Mouse (Mus musculus) cerebellum, adult 2 months (tissue): ENCODE measurements around the gene Ptpn9. TPM values are rescaled to one million over a fixed set of nuclear protein-coding genes. Genes with fewer than 3 reads are reported as not detected.
"Not testable (repeated sequence)": the region's sequence is repeated elsewhere in the genome, so short reads cannot be mapped to it uniquely, and the experiment has no call there.

Source experiments
- DNase-seq, 2 experiments: peaks; one replicate each; pipeline ENCODE4 v3.0.0; 2021
- H3K27ac ChIP-seq: fragments of 200-500 bp; 2 replicates; pipeline ENCODE4 v1.5.1; 2012; ENCODE audit warnings: low read length, control low read depth, inconsistent platforms; ENCODE audit not compliant: insufficient read depth
- H3K27me3 ChIP-seq: fragments of 200-500 bp; 2 replicates; pipeline ENCODE4 v1.6.1; 2012; ENCODE audit warnings: inconsistent platforms, mild to moderate bottlenecking, low read length, moderate library complexity; ENCODE audit not compliant: control insufficient read depth, insufficient read depth
- H3K4me1 ChIP-seq: fragments of 200-500 bp; 2 replicates; pipeline ENCODE4 v1.6.1; 2011; ENCODE audit warnings: low read length; ENCODE audit not compliant: control insufficient read depth, insufficient read depth
- H3K4me3 ChIP-seq: fragments of 200-500 bp; replicated peaks from 2 replicates; pipeline ENCODE3; 2011; ENCODE audit warnings: mild to moderate bottlenecking, low read depth, low read length, control low read depth; ENCODE audit not compliant: insufficient read depth
- CTCF ChIP-seq: fragments of 200-500 bp; IDR thresholded peaks from 2 replicates; pipeline ENCODE4 v1.5.1; 2011; ENCODE audit warnings: low read depth, mild to moderate bottlenecking, control low read depth, low read length, moderate library complexity, borderline replicate concordance; ENCODE audit not compliant: insufficient read depth
- POLR2A ChIP-seq: fragments of 200-500 bp; IDR thresholded peaks from 2 replicates; pipeline ENCODE4 v1.6.1; 2011; ENCODE audit warnings: low read length, control low read depth, borderline replicate concordance; ENCODE audit not compliant: insufficient read depth
- WGBS: fragments of 180-500 bp; shearing (Covaris S2); methylation state at CpG from one replicate; pipeline ENCODE4 v1.1.7; 2018; 5-methylcytosine and 5-hydroxymethylcytosine counted together
- polyA plus RNA-seq: library from polyadenylated mRNA; depleted of rRNA; stranded (reverse); fragments of >200 nt; gene quantifications from 2 replicates; pipeline ENCODE4 v1.2.3, GENCODE M21; 2012

Gene Ptpn9
- polyA plus RNA-seq, 1 experiment, result 20.5 TPM

GRCm38 (mm10) chr9:56996028-56996346 lies 1.3 kb downstream of the Ptpn9 start:
- Histone ChIP-seq H3K27me3 (no peaks in the 10 kb centered on the region), H3K4me1 (no peaks in the 10 kb centered on the region), H3K4me3 (peak overlapping the region; percentile 99), H3K27ac (peak overlapping the region; percentile 25; the same call in 1 of the 2 replicates)
- DNase-seq, result peak; percentile 32 to 39
- WGBS, result 0% methylated on average over 5 of the region's 5 CpGs
- TF ChIP-seq POLR2A (no peak), CTCF (no peak)

- WGBS, result 87% methylated on average over 1 of the region's 1 CpGs
- peak; percentile 14 to 25 for DNase-seq
- not testable (repeated sequence) for H3K27me3 ChIP-seq, H3K27ac ChIP-seq, H3K4me1 ChIP-seq, H3K4me3 ChIP-seq
Observed at GRCm38 (mm10) chr9:56997206-56997605, 2.5 kb downstream of the Ptpn9 start.

- no peak for TF ChIP-seq POLR2A
- TF ChIP-seq CTCF, result no peak
Observed at GRCm38 (mm10) chr9:57003011-57003410, 8.3 kb downstream of the Ptpn9 start.

GRCm38 (mm10) chr9:57012393-57012792 lies 17.7 kb downstream of the Ptpn9 start:
- no peak for TF ChIP-seq POLR2A
- no peak for TF ChIP-seq CTCF
- 93% methylated on average over 1 of the region's 1 CpGs for WGBS

More at GRCm38 (mm10) chr9:57003011-57003410, 8.3 kb downstream of the Ptpn9 start:
- no peaks in the 10 kb centered on the region for H3K4me1 ChIP-seq
- no peak overlapping the region for H3K4me3 ChIP-seq
- no peak for DNase-seq
- WGBS, result 61% methylated on average over 4 of the region's 4 CpGs
- no peak overlapping the region for H3K27ac ChIP-seq
- no peaks in the 10 kb centered on the region for H3K27me3 ChIP-seq

GRCm38 (mm10) chr9:57012895-57013294 lies 18.2 kb downstream of the Ptpn9 start:
- DNase-seq, result no peak
- WGBS, result 93% methylated on average over 4 of the region's 4 CpGs
- H3K27me3 ChIP-seq, result no peaks in the 10 kb centered on the region
- no peak overlapping the region for H3K4me3 ChIP-seq
- no peaks in the 10 kb centered on the region for H3K4me1 ChIP-seq
- no peak for TF ChIP-seq CTCF
- no peak for TF ChIP-seq POLR2A
- no peak overlapping the region for H3K27ac ChIP-seq

More at GRCm38 (mm10) chr9:57012393-57012792, 17.7 kb downstream of the Ptpn9 start:
- Histone ChIP-seq H3K4me1 (no peaks in the 10 kb centered on the region), H3K4me3 (no peak overlapping the region), H3K27me3 (no peaks in the 10 kb centered on the region), H3K27ac (no peak overlapping the region)
- DNase-seq, result no peak

GRCm38 (mm10) chr9:57013756-57014155 lies 19.0 kb downstream of the Ptpn9 start:
- no peaks in the 10 kb centered on the region for H3K27me3 ChIP-seq
- no peak for DNase-seq
- H3K4me3 ChIP-seq, result no peak overlapping the region
- no peak overlapping the region for H3K27ac ChIP-seq
- no peaks in the 10 kb centered on the region for H3K4me1 ChIP-seq
- TF ChIP-seq POLR2A (no peak), CTCF (no peak)
- 97% methylated on average over 1 of the region's 1 CpGs for WGBS

GRCm38 (mm10) chr9:57014766-57015165 lies 20.0 kb downstream of the Ptpn9 start:
- DNase-seq, result no peak
- no peaks in the 10 kb centered on the region for H3K4me1 ChIP-seq
- no peak for TF ChIP-seq CTCF
- TF ChIP-seq POLR2A, result no peak
- no peaks in the 10 kb centered on the region for H3K27me3 ChIP-seq
- no peak overlapping the region for H3K27ac ChIP-seq
- WGBS, result 73% methylated on average over 1 of the region's 1 CpGs
- H3K4me3 ChIP-seq, result no peak overlapping the region

GRCm38 (mm10) chr9:57017631-57018030 lies 22.9 kb downstream of the Ptpn9 start:
- WGBS, result 79% methylated on average over 1 of the region's 1 CpGs
- no peaks in the 10 kb centered on the region for H3K4me1 ChIP-seq
- no peak for DNase-seq
- H3K27me3 ChIP-seq, result no peaks in the 10 kb centered on the region
- no peak overlapping the region for H3K4me3 ChIP-seq
- no peak overlapping the region; the same call in 1 of the 2 replicates for H3K27ac ChIP-seq
- TF ChIP-seq CTCF (no peak), POLR2A (no peak)

GRCm38 (mm10) chr9:57031756-57032155 lies 37.0 kb downstream of the Ptpn9 start:
- WGBS, result 92% methylated on average over 1 of the region's 1 CpGs
- Histone ChIP-seq H3K27ac (no peak overlapping the region), H3K4me3 (no peak overlapping the region), H3K27me3 (no peaks in the 10 kb centered on the region), H3K4me1 (no peaks in the 10 kb centered on the region)
- TF ChIP-seq CTCF, result no peak
- TF ChIP-seq POLR2A, result no peak
- DNase-seq, result no peak
